Mouse (Mus musculus) E14TG2a.4 (cell line): ENCODE measurements around the gene Mfsd10.

ENCODE experiments used
- CTCF ChIP-seq: conservative IDR thresholded peaks from 2 replicates; pipeline ENCODE4 v1.5.1; 2014; ENCODE audit warnings: low read length
- POU5F1 ChIP-seq: IDR thresholded peaks from 2 replicates; pipeline ENCODE4 v1.6.1; 2014; ENCODE audit warnings: low read length, borderline replicate concordance

GRCm38 (mm10) chr5:34590702-34591101 lies 46.3 kb downstream of the Mfsd10 start:
- TF ChIP-seq CTCF: no peak
- TF ChIP-seq POU5F1: no peak
